Mouse (Mus musculus): Measurements from ENCODE around the gene Bik. TPM values are rescaled to one million over a fixed set of nuclear protein-coding genes. Genes with fewer than 3 reads are reported as not detected.

The Bik gene
- 0.60 and 1.2 TPM in 2 replicates for polyA plus RNA-seq (2015; fragmentation: Nextera tagmentation; extraction: Ambion mirVana)

DNA sequence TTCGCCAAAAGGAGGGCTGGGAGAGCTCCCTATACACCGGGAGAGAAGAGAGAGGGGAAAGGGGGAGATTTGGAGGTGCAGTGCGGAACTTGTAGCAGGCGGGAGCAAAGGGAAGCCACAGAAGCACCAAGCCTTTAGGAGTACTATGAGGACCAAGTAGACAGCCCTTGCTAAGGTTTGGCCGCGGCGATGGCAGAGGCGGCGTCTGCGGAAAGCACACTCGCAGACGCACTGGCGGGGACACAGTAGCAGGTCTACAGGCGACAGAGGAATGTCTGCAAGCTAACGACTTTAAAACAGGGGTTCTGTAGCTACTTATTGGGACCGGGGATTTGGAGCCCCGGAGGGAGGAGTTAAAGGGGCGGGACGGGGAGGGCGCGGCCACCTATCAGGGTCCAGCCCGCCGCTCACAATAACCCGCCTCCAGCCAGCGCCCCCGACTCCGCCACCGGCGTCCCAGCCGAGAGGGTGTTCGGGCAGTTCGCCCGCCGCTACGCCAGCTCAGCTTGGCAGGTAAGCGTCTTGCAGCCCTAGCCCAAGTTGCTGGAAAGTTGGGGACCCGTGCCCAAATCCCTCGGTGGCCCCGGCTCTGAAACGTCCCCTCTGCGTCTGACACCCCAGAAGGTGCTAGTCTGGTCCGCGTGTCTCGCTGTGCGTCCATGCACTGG is at the start of gene Bik:
Gene Bik, plus strand, starts transcription at position 439 of the 668 bp plus-strand sequence.
- Histone ChIP-seq H3K4me2 (replicated peaks) (peak within 1 kb of the TSS; percentile 86), H3K27me3 (peaks cover 24% of the 10 kb centered on the region), H3K4me3 (peak within 1 kb of the TSS; percentile 44), H3K36me3 (no peaks in the 10 kb centered on the region), H3K4me1 (peaks cover 15% of the 10 kb centered on the region), H3K9me3 (no peaks in the 10 kb centered on the region), H3K9ac (replicated peaks) (peak within 1 kb of the TSS; percentile 45), H3K27ac (replicated peaks) (no peak within 1 kb of the TSS)
- under 1% methylated on average over 45 of the region's 45 CpGs for WGBS
- peak; percentile 41; the same call in 1 of the 2 replicates for ATAC-seq (replicated peaks)

DNA sequence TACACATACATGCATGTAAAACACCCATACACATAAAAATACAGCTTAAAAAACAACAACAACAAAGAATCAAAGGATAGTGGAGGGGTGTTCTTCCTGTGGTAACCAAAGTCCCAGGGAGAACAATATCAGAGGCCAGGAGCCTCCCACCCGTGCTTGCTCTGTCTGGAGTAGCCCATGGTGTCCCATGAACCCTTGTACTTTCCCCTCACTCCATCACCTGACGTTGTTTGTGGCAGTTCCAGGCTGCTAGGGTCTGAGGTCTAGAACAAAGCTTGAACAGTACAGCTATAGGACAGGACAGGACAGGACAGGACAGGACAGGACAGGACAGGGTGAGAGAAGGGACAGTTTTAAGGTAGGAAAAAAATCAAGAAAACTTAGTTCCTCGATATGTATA is 48.6 kb upstream of the Bik start:
- H3K9ac ChIP-seq (replicated peaks): no peak overlapping the region

DNA sequence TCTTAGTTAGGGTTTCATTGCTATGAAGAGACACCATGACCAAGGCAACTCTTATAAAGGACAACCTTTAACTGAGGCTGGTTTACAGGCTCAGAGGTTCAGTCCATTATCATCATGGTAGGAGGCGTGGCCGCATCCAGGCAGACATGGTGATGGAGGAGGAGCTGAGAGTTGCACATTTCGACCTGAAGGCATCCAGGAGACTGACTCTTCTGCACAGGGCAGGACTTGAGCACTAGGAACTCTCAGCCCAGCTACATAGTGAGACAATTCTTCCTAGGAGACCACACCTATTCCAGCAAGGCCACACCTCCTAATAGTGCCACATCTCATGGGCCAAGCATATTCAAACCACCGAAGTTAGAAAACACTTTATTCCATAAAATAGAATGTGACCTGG is 46.8 kb upstream of the Bik start:
- WGBS: 81% methylated on average over 4 of the region's 4 CpGs
- Histone ChIP-seq H3K9ac (replicated peaks) (no peak overlapping the region), H3K4me2 (replicated peaks) (no peak overlapping the region), H3K4me3 (no peak overlapping the region), H3K27ac (replicated peaks) (no peak overlapping the region), H3K4me1 (no peaks in the 10 kb centered on the region), H3K36me3 (peaks cover 8% of the 10 kb centered on the region), H3K27me3 (no peaks in the 10 kb centered on the region), H3K9me3 (no peaks in the 10 kb centered on the region)
- ATAC-seq (replicated peaks): no peak

More for the DNA sequence above, 48.6 kb upstream of the Bik start:
- no peak overlapping the region for H3K4me2 ChIP-seq (replicated peaks)
- no peaks in the 10 kb centered on the region for H3K36me3 ChIP-seq
- no peaks in the 10 kb centered on the region for H3K9me3 ChIP-seq
- no peak overlapping the region for H3K4me3 ChIP-seq
- ATAC-seq (replicated peaks): no peak
- no peak overlapping the region for H3K27ac ChIP-seq (replicated peaks)
- WGBS: 80% methylated on average over 3 of the region's 3 CpGs
- no peaks in the 10 kb centered on the region for H3K4me1 ChIP-seq
- no peaks in the 10 kb centered on the region for H3K27me3 ChIP-seq

DNA sequence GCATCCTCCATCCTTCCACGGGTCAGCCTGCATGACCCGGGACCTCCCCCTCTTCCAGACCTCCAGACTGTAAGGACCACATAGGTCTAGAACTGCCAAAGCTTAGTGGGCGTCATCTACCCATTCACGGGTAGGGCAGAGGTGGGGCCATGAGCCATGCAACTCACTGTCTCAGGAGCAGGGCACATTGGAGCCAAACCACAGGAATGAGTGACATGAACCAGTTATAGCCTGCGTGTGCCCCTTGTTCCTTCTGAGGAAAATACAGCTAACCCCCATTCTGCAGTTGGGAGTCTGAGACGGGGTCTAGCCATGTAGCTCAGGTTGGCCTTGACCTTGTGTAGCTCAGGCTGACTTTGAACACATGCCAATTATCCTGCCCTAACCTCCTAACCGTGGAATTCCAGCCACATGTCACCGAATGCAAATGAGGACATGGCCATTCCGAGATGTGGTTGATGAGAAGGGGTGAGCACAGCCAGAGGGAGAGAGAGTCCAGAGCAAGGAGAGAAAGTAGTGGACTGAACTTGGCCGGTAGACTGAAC is 45.4 kb upstream of the Bik start:
- no peaks in the 10 kb centered on the region for H3K9me3 ChIP-seq
- H3K27me3 ChIP-seq: no peaks in the 10 kb centered on the region
- H3K4me2 ChIP-seq (replicated peaks): no peak overlapping the region
- 71% methylated on average over 10 of the region's 10 CpGs for WGBS
- H3K36me3 ChIP-seq: peaks cover 17% of the 10 kb centered on the region
- no peak overlapping the region for H3K27ac ChIP-seq (replicated peaks)
- H3K4me1 ChIP-seq: no peaks in the 10 kb centered on the region
- no peak overlapping the region for H3K9ac ChIP-seq (replicated peaks)
- no peak for ATAC-seq (replicated peaks)
- no peak overlapping the region for H3K4me3 ChIP-seq

DNA sequence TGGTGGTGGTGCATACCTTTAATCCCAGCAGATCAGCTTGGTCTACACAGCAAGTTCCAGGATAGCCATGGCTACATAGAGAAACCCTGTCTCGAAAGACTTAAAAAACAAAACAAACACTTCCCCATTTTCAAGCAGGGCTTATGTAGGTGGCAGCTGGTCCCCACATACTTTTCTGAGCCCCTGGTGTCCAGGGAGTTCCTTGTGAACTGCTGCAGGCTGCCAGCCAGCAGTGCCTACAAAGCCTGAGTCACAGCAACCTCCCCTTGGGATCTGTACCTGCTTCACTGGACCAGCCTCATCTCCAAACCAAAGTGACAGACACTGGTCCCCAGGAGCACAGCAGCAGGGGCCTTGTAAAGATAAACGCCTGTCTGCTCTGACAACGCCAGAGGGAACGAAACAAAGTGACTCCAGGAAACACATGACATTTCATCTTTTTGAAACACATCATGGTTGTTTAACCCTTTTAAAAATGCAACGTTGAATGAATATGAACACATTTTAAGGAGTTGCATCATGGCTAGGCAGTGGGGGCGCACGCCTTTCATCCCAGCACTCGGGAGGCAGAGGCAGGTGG is 43.9 kb upstream of the Bik start:
- peaks cover 29% of the 10 kb centered on the region for H3K36me3 ChIP-seq
- no peaks in the 10 kb centered on the region for H3K4me1 ChIP-seq
- WGBS: 84% methylated on average over 8 of the region's 8 CpGs
- H3K27me3 ChIP-seq: no peaks in the 10 kb centered on the region
- H3K9ac ChIP-seq (replicated peaks): no peak overlapping the region
- no peaks in the 10 kb centered on the region for H3K9me3 ChIP-seq
- ATAC-seq (replicated peaks): no peak
- H3K4me2 ChIP-seq (replicated peaks): no peak overlapping the region
- H3K27ac ChIP-seq (replicated peaks): no peak overlapping the region
- H3K4me3 ChIP-seq: no peak overlapping the region

DNA sequence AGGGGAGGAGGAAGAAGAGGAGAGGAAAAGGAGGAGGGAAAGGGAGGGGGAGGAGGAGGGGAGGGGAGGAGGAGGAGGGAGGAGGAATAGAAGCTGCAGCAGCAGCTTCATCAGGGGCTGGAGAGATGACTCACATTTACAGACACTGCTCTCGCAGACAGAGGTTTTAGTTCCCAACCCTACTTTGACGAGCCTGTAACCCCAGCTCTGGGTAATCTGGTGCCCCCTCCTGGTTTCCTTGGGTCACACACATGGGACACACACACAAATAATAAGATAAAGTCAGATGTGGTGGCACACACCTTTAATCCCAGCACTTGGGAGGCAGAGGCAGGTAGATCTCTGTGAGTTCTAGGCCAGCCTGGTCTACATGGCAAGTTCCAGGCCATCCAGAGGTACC is 43.2 kb upstream of the Bik start:
- Histone ChIP-seq H3K9me3 (no peaks in the 10 kb centered on the region), H3K4me1 (no peaks in the 10 kb centered on the region), H3K27ac (replicated peaks) (no peak overlapping the region), H3K4me3 (no peak overlapping the region), H3K27me3 (no peaks in the 10 kb centered on the region), H3K9ac (replicated peaks) (no peak overlapping the region), H3K36me3 (peaks cover 29% of the 10 kb centered on the region), H3K4me2 (replicated peaks) (no peak overlapping the region)
- no peak for ATAC-seq (replicated peaks)
- 37% methylated on average over 2 of the region's 2 CpGs for WGBS

DNA sequence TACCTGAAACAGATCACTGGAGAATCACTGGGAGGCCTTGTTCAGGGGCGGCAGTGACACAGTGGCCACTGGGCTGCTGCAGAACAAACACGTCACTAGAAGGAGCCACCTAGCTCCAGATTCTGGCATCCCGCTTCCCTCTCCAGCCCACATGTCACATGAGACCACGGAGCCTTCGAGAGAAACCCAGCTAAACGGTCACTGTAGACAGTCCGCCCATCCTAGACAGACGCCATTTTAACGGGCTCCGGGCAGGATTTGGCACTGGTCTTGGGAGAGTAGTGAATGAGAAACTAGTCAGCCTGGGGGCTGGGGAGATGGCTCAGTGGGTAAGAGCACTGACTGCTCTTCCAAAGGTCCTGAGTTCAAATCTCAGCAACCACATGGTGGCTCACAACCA is 42.4 kb upstream of the Bik start:
- no peak overlapping the region for H3K4me2 ChIP-seq (replicated peaks)
- H3K27me3 ChIP-seq: no peaks in the 10 kb centered on the region
- no peak overlapping the region for H3K4me3 ChIP-seq
- ATAC-seq (replicated peaks): no peak
- H3K9ac ChIP-seq (replicated peaks): no peak overlapping the region
- WGBS: 91% methylated on average over 10 of the region's 10 CpGs
- no peaks in the 10 kb centered on the region for H3K4me1 ChIP-seq
- H3K36me3 ChIP-seq: peaks cover 37% of the 10 kb centered on the region
- H3K27ac ChIP-seq (replicated peaks): no peak overlapping the region
- no peaks in the 10 kb centered on the region for H3K9me3 ChIP-seq

DNA sequence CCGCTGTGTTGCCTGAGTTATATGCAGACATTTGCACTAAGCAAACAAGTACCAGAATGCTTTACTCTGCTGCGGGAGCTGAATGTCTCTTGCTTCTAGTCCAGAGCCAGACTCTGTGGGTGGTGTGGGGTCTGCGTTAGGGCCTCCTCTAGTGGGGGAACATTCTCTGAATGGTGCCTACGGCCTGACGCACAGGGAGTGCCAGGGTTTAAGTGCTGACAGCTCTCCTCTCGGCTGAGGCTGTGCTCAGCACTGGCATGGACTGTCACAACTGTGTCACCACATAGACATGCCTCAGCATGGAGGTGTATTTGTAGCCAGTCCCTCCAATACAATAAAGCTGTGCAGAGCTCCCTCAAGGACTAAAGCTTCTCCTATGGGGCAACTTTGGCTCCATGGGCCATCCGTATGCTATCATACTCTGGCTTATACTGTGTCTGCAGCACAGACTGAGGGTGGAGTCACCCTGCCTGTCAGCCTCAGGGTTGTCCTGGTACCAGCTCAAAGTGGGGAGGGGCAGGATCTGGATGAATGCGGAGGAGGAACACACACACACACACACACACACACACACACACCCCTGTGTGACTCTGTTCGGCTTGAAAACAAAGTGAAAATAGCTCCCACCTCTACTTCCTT is 39.1 kb upstream of the Bik start:
- Histone ChIP-seq H3K9ac (replicated peaks) (no peak overlapping the region), H3K4me2 (replicated peaks) (no peak overlapping the region), H3K4me3 (no peak overlapping the region), H3K4me1 (no peaks in the 10 kb centered on the region), H3K9me3 (no peaks in the 10 kb centered on the region), H3K27ac (replicated peaks) (no peak overlapping the region), H3K27me3 (no peaks in the 10 kb centered on the region), H3K36me3 (peaks cover 64% of the 10 kb centered on the region)
- no peak for ATAC-seq (replicated peaks)
- WGBS: 65% methylated on average over 9 of the region's 9 CpGs

DNA sequence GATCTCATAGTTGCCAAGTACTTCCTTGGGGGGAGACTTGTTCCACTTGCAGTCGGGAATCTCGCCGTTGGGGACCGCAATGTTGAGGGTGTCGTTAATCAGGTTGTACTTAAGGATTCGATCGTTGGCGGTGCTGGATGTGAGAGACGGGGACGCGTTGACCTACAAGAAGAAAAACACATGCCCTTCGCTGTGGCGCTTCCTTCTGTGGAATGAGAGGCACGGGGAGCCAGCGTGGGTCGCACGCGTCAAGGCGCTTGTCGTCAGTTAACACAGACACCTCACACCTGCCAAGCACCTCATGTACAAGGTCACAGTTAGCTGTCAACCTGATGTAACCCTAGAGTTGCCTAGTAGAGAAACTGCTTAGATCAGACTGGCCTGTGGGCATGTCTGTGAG is 37.2 kb upstream of the Bik start:
- Histone ChIP-seq H3K4me1 (no peaks in the 10 kb centered on the region), H3K36me3 (peaks cover 73% of the 10 kb centered on the region), H3K27me3 (no peaks in the 10 kb centered on the region), H3K4me3 (no peak overlapping the region), H3K27ac (replicated peaks) (no peak overlapping the region), H3K9me3 (no peaks in the 10 kb centered on the region), H3K4me2 (replicated peaks) (no peak overlapping the region), H3K9ac (replicated peaks) (no peak overlapping the region)
- ATAC-seq (replicated peaks): no peak
- WGBS: 93% methylated on average over 20 of the region's 20 CpGs

DNA sequence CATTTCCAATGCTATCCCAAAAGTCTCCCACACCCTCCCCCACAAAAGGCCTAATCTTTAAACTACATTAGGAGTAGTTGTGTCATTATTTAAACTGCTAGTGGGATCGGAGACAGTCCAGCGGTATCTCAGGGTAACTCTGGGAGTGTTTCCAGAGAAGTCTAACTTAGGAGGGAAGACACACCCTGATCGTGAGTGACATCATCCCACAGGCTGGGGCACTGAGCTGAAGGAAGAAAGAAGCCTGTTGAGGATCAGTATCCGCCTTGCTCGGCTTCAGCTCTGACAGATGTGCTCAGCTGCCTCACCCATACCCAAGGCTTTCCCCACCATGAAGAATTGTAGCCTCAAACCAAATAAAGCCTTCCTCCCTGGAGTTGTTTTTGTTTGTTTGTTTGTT is 34.8 kb upstream of the Bik start:
- H3K36me3 ChIP-seq: peaks cover 80% of the 10 kb centered on the region
- no peak overlapping the region for H3K4me3 ChIP-seq
- 85% methylated on average over 5 of the region's 5 CpGs for WGBS

DNA sequence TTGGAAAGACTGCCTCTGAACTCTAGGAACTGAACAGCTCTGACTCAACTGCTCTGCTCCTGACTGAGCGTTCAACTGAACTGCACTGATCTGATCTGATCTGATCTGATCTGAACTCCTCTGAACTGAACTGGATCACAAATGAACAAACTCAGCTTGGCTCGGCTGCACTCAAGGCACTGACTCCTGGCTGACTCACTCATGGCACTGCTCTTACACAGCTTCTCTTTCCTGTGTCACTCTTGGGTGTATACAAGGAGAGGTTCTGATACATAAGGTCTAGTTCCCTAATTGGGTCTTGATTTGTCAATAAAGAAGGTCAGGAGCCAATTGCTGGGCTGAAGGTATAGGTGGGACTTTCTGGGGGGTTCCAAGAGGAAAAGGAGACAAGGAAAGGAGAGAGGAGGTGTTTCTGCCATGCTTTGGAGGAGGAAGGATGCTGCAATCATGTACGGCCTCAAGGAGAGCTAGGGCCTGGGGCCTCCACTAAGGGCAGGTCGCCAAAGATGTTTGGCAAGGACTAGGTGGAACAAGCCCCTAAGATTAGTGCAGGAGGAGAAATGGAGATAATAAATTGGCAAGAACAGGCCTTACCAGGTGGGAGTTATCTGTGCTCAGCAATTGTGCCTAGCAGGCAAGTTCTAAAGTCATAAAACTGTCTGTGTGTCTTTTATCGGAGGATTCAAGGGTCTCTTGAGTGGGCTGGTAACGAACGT is 32.6 kb upstream of the Bik start:
- Histone ChIP-seq H3K4me2 (replicated peaks) (no peak overlapping the region), H3K27ac (replicated peaks) (no peak overlapping the region), H3K27me3 (no peaks in the 10 kb centered on the region), H3K36me3 (peaks cover 90% of the 10 kb centered on the region), H3K9me3 (no peaks in the 10 kb centered on the region), H3K4me3 (no peak overlapping the region), H3K4me1 (no peaks in the 10 kb centered on the region), H3K9ac (replicated peaks) (no peak overlapping the region)
- 82% methylated on average over 7 of the region's 7 CpGs for WGBS
- no peak for ATAC-seq (replicated peaks)

More for the DNA sequence above, 34.8 kb upstream of the Bik start:
- no peak for ATAC-seq (replicated peaks)
- H3K4me1 ChIP-seq: no peaks in the 10 kb centered on the region
- H3K9ac ChIP-seq (replicated peaks): no peak overlapping the region
- no peaks in the 10 kb centered on the region for H3K9me3 ChIP-seq
- no peak overlapping the region for H3K27ac ChIP-seq (replicated peaks)
- H3K4me2 ChIP-seq (replicated peaks): no peak overlapping the region
- H3K27me3 ChIP-seq: no peaks in the 10 kb centered on the region

DNA sequence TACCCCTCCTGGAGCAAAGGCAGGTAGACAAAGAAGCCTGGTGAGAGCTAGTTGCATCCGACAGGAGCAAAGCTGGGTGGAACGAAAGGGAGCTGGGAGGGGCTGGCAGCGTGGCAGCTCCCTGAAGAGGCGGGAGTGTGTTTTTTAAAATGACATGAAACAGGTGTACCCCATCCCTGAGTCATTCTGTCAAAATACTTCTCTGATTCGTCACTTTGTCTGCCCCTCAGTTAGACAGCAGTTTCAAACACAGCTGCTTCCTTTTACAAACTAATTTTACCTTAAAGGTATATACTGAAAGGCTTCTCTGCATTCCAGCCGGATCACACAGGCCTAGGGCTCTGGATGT is 32.1 kb upstream of the Bik start:
- no peak overlapping the region for H3K4me2 ChIP-seq (replicated peaks)
- H3K36me3 ChIP-seq: peaks cover 88% of the 10 kb centered on the region
- no peak overlapping the region for H3K9ac ChIP-seq (replicated peaks)
- no peaks in the 10 kb centered on the region for H3K9me3 ChIP-seq
- ATAC-seq (replicated peaks): no peak
- H3K27ac ChIP-seq (replicated peaks): no peak overlapping the region
- H3K4me1 ChIP-seq: no peaks in the 10 kb centered on the region
- H3K4me3 ChIP-seq: no peak overlapping the region
- WGBS: 75% methylated on average over 6 of the region's 6 CpGs
- H3K27me3 ChIP-seq: no peaks in the 10 kb centered on the region

Data from forebrain, embryonic 15.5 days (tissue).